Mouse (Mus musculus) monocyte, adult 5-6 weeks (primary cell): ENCODE measurements at regions not wholly inside any gene's neighbourhood (a gene's known extent, or its start where the extent isn't known, plus 50 kb on each side); places are given as distances from the start of the nearest gene placed in this dataset.

Experiments
- ATAC-seq: fragments of 153-309, 156-312 bp; replicated peaks from 2 replicates; pipeline ENCODE4 v1.8.0; 2017; ENCODE audit warnings: mild to moderate bottlenecking; ENCODE audit not compliant: low TSS enrichment, insufficient number of reproducible peaks, severe bottlenecking, poor library complexity, low FRiP score

GRCm38 (mm10) chr4:55817035-55817818 lies 285.0 kb upstream of the Klf4 start:
- ATAC-seq: no peak

GRCm38 (mm10) chr4:55815832-55816231 lies 283.6 kb upstream of the Klf4 start:
- peak; percentile 69 for ATAC-seq

- no peak for ATAC-seq
These were observed 280.6 kb upstream of the Klf4 start for GRCm38 (mm10) chr4:55812846-55813245.

- ATAC-seq: peak; percentile 56; the same call in 1 of the 2 replicates
These were observed 279.4 kb upstream of the Klf4 start for GRCm38 (mm10) chr4:55811656-55812055.

- no peak for ATAC-seq
These were observed 276.2 kb upstream of the Klf4 start for GRCm38 (mm10) chr4:55808501-55808900.

- ATAC-seq: no peak
These were observed 274.5 kb upstream of the Klf4 start for GRCm38 (mm10) chr4:55806799-55807198.

- peak; percentile 77 for ATAC-seq
These were observed 273.2 kb upstream of the Klf4 start for GRCm38 (mm10) chr4:55805255-55806051.

- ATAC-seq: no peak
These were observed 269.8 kb upstream of the Klf4 start for GRCm38 (mm10) chr4:55802101-55802500.

GRCm38 (mm10) chr4:55798099-55798498 lies 265.8 kb upstream of the Klf4 start:
- peak; percentile 75 for ATAC-seq

- no peak for ATAC-seq
These were observed 249.1 kb upstream of the Klf4 start for GRCm38 (mm10) chr4:55781329-55781847.

GRCm38 (mm10) chr4:55779581-55779980 lies 247.3 kb upstream of the Klf4 start:
- ATAC-seq: no peak

GRCm38 (mm10) chr4:55775858-55776257 lies 243.6 kb upstream of the Klf4 start:
- no peak for ATAC-seq

- no peak for ATAC-seq
These were observed 242.3 kb upstream of the Klf4 start for GRCm38 (mm10) chr4:55774571-55774970.

- no peak for ATAC-seq
These were observed 237.4 kb upstream of the Klf4 start for GRCm38 (mm10) chr4:55769656-55770055.

GRCm38 (mm10) chr4:55768325-55768724 lies 236.1 kb upstream of the Klf4 start:
- no peak for ATAC-seq

GRCm38 (mm10) chr4:55767133-55767532 lies 234.9 kb upstream of the Klf4 start:
- no peak for ATAC-seq

- ATAC-seq: no peak
These were observed 233.5 kb upstream of the Klf4 start for GRCm38 (mm10) chr4:55765780-55766179.

GRCm38 (mm10) chr4:55763112-55763511 lies 230.8 kb upstream of the Klf4 start:
- 0 out of 2 replicates have a peak, but pooled peaks have one; percentile 40 for ATAC-seq

- ATAC-seq: no peak
These were observed 230.1 kb upstream of the Klf4 start for GRCm38 (mm10) chr4:55762389-55762788.
